Mouse (Mus musculus): ENCODE data around the gene Upk1b.
A peak's percentile ranks its signal among the peaks of the same experiment; 100 is the strongest.

Gene Upk1b

DNA sequence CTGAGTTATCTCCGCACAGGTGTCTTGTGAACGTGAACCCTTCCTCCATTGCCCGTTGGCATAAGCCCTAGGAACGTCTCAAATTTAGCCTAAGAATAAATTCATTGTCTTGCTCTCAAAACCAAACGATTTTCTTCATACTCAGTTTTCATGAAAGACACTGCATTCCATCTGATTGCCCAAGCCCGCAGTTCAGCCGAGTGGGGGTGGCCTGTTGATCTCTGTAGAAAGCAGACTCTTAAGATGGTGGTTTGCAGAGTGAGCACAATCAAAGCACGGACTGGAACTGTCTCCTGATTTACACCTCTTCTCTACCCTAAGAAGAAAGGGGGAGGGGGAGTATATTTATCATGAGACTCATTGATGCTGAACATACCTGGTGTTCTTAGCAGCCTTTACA, 37.7 kb downstream of the Upk1b start:
- no peak for DNase-seq (ENCODE audit: inconsistent age in 2 of 2, low spot score in 1 of 2)

DNA sequence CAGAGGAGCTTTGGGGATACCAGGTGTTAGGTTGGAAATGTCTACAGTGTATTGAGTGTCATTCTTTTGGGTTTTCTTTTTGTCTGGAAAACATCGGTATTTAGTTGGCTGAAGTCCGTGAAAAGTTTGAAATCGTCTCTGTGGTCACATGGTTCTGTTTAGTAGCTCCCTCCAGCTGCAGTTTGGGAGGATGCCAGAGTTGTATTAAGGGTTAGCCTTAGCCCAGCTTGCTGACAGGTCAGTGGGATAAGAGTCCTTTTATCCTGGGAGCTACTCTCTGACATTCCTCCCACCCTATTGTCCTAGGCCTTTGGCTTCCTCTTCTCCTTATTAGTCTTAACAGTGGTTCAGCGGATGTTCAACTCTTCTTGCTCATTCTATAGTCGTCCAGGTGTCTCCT, 38.2 kb downstream of the Upk1b start:
- DNase-seq (ENCODE audit: inconsistent age in 2 of 2, low spot score in 1 of 2): no peak

DNA sequence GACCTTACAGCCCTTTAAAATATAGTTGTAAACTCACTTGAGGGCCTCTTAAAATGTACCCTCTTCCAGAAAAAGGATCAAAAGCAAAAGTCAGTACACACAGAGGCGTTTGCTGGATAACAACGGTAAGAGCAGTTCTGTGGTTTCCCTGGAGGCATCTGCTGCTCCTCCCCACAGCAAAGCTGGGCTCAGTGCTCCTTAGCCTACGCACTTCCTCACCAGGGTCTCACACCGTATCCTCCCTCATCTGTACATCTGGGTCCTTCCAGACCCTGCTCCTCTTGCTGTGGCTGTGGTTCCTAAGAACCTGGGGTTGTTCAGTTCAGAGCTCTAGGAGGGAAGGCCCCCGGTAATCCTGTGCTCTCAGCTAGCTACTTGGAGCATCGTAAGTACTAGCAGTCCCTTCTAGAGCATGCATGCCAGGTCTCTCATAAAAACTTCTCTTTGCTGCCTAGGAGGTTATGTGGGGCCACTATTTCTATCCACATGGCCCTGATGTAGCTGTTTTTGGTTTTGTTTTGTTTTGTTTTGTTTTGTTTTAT, 39.2 kb downstream of the Upk1b start:
- DNase-seq (ENCODE audit: inconsistent age in 2 of 2, low spot score in 1 of 2): no peak

DNA sequence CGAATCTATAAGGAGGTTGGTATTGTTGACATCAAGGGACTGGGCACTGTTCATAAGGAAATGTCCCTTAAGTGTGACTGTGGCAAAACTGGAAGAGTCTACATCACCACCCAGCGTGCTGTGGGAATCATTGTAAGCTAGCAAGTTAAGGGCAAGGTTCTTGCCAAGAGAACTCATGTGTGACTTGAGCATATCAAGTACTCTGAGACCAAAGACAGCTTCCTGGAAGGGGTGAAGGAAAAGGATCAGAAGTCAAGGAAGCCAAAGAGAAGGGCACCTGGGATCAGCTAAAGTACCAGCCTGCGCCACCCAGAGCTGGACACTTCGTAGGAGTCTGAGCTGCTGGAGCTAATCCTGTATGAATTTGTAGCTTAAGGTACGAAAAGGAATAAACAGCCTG, 39.9 kb downstream of the Upk1b start:
- DNase-seq (ENCODE audit: inconsistent age in 2 of 2, low spot score in 1 of 2): no peak

DNA sequence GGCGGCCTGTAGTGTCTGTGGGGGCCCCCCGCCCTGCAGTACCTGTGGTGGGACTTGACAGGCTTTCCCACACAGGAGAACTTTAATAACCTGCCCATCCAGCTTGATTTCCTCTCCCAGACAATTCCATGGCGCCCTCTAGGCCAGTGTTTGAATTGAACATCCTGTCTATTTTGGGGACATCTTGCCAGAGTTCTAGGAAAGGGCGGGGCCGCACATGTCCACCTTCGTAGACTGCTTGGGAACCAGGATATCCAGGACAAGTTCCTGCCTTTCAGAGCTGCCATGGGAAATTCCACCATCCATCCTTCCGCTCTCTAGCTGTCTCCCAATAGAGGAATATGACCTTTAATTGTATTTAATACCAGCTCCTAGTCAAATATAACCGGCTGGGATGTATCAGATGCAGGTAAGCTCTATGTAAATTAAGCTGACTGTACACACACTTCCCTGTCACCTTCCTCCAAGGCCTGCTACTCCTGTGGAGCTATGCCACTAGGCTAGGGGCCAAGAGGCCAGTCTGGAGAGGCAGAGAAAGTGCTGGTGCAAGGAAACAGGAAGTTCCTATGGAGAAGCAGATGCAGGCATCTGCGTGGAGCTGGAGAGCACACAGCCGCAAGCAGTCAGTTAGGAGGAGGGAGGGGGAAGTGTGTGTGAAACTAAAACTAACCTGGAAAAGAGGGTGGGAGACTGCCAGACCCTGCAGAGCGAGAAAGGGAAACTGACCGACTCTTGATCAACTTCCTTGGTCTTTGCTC, 41.8 kb downstream of the Upk1b start:
- DNase-seq (ENCODE audit: inconsistent age in 2 of 2, low spot score in 1 of 2): peak; percentile 48 to 69

DNA sequence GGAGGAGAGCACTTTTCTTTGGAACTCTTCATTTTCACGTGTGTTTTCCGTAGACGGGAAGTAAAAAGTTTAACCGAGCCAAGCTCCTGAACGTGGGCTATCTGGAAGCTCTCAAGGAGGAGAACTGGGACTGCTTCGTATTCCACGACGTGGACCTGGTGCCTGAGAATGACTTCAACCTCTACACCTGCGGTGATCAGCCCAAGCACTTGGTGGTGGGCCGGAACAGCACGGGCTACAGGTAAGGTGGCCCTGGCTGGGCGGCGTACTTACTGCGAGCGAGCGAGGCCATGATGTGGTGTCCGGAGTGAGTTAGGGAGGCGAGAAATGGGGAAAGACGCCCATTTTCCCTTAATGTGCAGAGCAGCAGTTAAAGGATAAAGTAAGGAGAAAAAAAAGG, 42.5 kb downstream of the Upk1b start:
- no peak for DNase-seq (ENCODE audit: inconsistent age in 2 of 2, low spot score in 1 of 2)

DNA sequence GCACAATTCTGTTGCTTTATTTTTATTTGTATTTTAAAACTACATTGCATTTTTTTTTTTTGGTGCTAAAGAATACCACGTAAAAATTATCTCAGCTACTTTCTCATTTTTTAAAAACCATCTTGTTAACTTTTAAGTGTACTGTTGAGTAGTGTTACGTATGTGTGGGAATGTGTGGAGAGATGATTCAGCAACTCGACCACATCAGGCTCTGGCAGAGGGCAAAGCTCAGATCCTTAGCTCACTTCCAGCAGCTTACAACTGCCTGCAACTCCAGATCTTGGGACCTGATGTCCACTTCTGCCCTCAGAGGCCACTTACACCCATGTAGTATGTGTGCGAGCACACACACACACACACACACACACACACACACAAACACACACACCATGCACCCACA, 43.6 kb downstream of the Upk1b start:
- DNase-seq (ENCODE audit: inconsistent age in 2 of 2, low spot score in 1 of 2): no peak

DNA sequence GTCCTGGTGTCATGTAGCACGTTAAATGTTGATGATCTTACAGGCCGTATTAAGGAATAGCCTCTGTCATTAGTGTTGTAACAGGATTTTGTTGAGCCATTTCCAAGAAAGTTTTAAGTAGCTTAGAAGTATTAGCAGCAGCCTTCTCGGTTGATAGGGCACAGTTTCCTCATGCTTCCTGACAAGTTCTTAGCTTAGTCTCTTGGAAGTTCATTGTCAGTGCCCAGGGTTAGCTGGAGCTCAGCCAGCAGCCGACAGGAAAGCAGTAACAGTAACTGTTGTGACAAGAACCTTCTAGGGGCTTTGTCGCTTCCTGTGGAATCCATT, 44.0 kb downstream of the Upk1b start:
- peak; percentile 26 to 54 for DNase-seq (ENCODE audit: inconsistent age in 2 of 2, low spot score in 1 of 2)

DNA sequence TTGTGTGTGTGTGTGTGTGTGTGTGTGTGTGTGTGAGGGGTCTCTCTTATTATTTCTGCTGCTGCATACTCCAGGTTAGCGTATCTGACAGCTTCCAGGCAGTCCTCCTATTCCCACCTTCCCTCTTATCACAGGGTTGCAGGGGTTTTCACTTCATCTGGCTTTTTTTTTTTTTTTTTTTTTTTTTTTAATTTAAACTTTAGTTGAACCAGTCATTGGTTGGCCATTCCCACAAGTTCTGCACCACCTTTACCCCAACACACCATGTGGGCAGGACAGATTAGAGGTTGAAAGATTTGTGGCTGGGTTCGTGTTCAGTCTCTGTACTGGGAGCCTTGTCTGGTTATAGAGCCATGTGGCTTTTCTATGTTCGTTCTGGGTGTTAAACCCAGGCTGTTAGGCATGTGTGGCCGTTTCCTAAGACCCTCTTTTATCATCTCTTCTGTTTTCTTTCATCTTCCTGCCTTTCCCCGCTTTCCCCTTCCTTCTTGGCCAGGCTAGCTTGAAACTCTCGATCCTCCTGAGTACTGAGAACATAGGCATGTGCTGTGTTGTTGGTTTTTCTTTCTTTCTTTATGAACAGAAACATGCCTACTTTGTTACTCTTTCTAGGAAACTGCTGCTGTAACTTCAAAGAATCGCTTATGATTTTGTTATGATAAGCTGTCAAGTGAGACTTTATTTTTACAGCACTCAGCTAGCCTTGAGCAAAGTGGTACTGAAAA, 44.5 kb downstream of the Upk1b start:
- no peak for DNase-seq (ENCODE audit: inconsistent age in 2 of 2, low spot score in 1 of 2)

DNA sequence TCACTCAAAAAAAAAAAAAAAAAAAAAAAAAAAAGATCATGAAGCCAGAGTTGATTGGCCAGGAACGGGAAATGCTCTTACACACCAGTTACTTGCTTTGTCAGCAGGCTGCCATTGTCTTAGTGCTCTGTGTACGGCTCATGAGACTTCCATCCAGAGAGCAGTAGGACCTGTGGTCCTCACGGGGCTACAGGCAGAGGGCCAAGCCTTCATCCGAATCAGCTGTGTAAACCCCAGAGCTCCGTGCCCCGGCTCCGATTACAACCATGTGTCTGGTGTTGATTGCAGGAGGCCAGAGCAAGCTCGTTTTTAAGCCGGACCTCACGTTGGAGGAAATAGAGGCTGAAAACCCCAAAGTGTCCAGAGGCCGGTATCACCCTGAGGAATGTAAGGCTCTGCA, 46.5 kb downstream of the Upk1b start:
- DNase-seq (ENCODE audit: inconsistent age in 2 of 2, low spot score in 1 of 2): no peak

DNA sequence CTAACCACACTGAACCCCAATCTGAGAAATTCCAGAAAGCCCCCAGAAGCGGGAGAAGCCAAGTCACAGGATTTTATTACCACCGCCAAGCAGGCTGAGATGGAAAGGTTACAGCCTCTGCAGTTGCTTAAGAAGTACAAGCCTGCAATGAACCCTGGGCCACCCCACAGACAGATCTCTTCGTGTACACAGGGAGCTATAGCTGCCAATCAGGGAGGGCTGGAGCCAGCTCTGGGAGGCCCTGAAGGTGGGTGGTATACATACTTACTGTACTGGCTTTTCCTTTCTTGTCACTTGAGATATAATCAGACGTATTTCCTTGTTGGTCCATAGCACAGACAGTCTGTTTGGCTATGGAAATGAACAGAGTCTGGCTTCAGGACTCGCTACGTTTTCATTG, 49.3 kb downstream of the Upk1b start:
- no peak for DNase-seq (ENCODE audit: inconsistent age in 2 of 2, low spot score in 1 of 2)

DNA sequence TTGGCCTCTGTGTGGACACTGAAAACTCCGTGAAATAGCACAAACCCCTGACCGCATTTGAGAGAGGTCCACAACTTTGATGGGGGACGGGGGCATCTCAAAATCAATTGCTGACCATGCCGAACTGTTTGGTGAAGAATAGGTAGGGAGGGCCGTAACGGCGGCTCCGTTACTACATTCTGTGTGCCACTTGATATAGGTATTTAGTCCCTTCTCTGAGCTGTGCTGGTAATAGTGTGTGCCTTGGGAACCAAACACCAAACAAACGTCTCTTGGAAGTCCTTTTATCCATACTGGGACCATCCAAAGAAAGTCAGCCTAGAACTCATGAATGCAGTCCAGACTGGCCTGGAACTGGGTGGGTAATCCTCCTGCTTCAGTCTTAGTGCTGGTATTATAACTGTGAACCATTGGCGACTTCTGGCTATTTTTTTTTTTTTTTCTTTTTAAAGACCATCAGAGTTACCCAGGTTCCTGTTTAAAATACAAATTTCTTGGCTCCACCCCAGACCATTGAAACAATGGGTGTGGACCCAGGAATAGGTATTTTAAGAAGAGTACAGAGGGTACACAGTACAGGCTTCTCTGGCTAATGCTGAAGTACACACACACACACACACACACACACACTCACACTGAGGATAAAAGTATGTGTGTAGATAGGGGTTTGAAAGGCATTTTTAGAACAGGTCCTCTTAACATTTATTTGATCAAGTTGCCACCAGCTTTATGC, 56.0 kb downstream of the Upk1b start:
- DNase-seq (ENCODE audit: inconsistent age in 2 of 2, low spot score in 1 of 2): no peak

DNA sequence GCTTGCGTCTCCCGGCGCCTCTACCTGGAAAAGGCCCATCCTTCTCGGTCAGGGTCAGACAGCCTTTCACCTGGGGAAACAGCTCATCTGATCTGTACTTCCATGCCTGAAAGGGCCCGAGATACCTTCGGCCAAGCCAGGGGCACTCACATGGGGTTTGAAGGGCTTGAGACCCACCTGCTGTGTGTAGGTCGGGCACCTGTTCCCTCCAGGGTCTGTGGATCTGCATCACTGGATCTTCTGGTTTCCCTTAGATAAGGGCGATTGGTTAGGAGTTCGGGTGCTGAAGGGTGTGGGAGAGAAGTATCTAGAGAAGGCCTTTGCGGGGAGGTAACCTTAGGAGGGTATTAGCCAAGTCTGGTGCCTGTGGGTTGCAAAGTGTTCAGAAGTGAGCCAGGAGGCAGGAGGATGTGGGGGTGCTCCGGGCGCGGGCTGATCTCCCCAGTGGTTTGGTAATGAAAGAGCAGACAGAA, 57.4 kb downstream of the Upk1b start:
- DNase-seq (ENCODE audit: inconsistent age in 2 of 2, low spot score in 1 of 2): peak; percentile 33 to 76

DNA sequence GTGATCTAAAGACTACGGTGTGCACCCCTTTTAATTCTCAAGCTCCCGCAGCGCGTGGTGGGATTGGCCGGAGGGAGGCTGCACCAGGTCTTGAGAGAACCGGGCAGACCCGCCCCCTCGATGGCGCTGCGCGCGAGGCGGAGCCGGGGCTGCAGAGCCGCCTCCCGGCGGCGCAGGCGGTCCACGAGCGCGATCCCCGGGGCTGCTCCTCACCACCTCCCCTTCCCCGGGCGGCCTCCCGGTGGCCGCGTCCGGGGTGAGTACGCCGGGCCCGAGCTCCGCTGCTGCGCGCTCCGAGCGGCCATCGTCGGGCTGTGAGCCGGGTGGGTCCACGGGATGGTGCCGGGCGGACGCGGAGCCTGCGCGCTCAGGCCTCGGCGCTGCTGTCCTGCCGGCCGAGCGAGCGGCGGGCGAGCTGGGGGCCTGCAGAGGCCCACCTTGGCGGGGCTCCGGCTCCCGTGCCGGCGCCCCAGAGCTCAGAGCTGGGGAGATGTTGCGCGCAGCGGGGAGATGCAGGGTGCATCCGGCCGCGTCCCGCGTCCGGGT, 57.9 kb downstream of the Upk1b start, which contains the start of gene B4galt4:
B4galt4 (plus strand) TSS at position 152 of the 546 bp plus-strand sequence.
- peak; percentile 85 to 95 for DNase-seq (ENCODE audit: inconsistent age in 2 of 2, low spot score in 1 of 2)

DNA sequence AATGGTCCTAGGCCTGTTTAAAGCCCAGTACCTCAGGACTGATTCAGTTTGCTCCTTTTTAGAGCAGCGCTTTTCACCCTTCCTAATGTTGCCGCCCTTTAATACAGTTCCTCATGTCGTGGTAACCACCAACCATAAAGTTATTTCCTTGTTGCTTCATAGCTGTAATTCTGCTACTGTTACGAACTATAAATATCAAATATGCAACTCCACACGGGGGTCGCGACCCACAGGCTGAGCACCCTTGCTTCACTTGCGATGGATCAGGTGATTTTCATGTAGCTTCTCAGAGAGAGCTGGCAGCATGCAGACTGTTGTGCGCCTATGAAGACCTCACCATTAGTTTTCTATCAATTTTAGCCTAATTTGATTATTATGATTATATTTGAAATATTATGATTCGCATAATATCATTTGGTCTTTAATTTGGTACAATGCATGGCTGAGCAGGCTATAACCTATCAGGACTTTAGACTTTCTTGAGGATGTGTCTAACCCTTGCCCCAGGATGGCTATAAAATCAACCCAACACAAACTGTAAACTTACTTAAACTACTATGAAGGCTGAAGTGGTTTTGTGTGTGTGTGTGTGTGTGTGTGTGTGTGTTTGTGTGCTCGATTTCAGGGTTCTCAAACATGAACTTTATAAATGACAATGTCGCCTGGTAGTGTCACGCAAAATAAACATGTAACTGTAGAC, 58.8 kb downstream of the Upk1b start:
- no peak for DNase-seq (ENCODE audit: inconsistent age in 2 of 2, low spot score in 1 of 2)

DNA sequence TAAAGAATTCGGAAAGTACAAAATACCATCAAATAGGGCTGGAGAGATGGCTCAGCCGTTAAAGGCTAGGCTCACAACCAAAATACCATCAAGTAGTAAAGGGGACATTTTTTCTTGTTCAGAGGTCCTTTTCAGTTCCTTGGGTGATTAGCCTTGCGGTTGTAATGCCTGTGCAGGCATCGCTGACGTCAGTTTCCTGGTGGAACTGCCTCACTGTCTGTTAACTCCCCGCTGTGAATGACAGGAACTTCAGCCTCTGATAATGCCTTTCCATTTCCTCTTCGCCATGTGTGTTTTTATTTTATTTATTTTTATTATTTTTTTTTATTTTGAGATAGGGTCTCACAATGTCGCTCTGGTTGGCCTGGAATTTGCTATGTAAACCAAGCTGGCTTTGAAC, 69.2 kb downstream of the Upk1b start:
- DNase-seq (ENCODE audit: inconsistent age in 2 of 2, low spot score in 1 of 2): no peak

DNA sequence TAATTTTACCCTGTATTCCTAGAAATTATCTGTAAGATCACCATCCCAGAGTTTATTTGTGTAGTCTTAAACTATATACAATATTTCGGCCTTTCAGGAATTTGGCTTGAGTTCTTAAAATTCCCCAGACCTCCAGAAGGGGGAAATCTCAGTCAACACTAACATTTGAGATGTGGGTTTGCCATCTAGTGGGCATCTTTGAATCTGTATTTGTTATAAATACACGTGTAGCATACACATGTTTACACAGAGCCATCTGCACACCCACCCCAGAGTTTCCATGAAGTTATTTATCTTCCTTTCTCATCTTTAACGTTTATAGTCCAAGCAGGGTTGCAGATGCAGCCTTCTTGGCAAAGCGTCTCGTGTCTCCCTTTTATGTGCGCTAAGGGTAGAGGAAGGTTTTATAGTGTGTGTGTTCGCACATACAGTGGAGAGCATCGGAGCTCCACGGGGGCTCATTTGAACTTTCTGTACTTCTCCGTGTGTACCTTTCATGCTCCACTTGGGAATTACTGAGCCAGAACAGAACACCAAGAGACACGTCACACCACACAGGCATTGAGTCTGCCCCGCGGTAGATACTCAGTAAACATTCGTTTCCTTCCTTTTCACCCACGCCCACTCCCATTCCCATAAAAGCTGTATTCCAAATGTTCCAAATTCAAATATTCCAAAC, 70.4 kb downstream of the Upk1b start:
- DNase-seq (ENCODE audit: inconsistent age in 2 of 2, low spot score in 1 of 2): peak in 1 of 2 experiments; percentile 80

DNA sequence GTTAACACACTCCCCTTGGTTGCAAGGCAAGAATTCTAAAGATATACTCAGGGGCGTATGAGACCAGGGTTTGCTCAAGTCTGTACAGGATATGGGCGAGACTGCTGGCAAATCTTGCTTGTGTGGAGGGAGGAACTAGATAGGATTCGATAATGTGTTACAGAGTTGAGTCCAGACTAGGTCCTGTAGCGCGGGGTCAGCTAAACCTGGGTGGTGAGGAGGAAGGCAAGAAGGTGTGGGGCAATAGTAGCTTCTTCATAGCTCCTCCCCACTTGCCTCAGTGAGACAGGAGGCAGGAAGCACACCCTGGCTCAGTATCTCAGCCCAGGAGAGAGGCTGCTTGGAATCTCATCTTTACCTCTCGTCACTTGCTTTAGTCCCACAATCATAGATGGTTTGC, 71.0 kb downstream of the Upk1b start:
- DNase-seq (ENCODE audit: inconsistent age in 2 of 2, low spot score in 1 of 2): no peak

DNA sequence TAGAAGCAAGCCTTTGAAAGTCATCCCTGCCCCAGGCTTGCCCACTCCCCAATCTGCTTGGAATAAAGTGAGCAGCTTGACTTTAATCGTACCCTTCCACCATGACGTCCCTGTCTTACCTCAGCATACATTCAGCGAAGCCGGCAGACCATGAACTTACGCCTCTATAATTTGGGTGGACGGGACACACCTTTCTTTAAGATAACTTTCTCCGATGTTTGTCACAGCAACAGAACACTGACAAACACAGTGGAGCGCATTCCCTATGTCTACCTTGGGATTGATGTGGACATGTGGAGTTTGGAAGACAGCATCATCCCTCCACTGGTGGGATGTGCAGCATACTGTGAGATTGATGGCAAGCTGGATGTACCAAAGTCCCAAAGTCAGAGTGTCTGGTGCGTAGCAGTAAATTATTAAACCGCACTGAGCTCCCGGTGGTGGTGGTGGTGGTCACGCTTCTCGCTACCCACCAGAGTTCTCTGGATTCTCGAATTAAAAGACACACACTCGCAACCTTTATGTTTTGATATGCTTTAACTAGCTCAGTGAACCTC, 71.5 kb downstream of the Upk1b start:
- DNase-seq (ENCODE audit: inconsistent age in 2 of 2, low spot score in 1 of 2): no peak

DNA sequence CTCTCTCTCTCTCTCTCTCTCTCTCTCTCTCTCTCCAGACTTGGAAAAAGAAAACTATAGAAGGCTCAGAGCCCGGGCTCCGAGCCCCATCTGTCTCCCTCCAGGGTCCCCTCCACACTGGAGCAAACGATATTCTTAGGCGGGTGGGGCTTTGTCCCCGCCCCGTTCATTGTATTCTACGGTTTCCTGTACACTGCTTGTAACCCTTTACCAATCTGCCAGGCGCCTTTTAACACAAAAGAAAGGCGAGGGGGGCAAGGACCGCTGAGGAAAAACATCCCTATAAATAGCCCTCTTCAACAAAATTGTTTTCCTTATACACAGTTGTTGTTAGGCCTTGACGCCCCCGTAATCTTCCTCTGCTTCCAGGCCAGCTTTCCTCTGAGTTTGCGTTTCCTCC, 75.2 kb downstream of the Upk1b start:
- DNase-seq (ENCODE audit: inconsistent age in 2 of 2, low spot score in 1 of 2): peak in 1 of 2 experiments; percentile 36

Data from adrenal gland, adult (tissue).